Mouse (Mus musculus): ENCODE measurements around the gene Inmt. TPM values are rescaled to one million over a fixed set of nuclear protein-coding genes. Genes with fewer than 3 reads are reported as not detected.

Inmt gene
- polyA plus RNA-seq (2012; ENCODE audit: low replicate concordance): not detected in 2 replicates

GRCm38 (mm10) chr6:55174741-55175181 is at the start of gene Inmt:
Inmt (minus strand) TSS chr6:55175043.

GRCm38 (mm10) chr6:55202913-55203910 is 28.4 kb upstream of the Inmt start, which contains the start of gene Mindy4:
Mindy4 (plus strand) TSS chr6:55203383.

GRCm38 (mm10) chr6:55132794-55133193 is 42.0 kb downstream of the Inmt start, which contains the start of gene Crhr2:
Crhr2 (minus strand) TSS chr6:55133016.

Other genes starting within 250 kb of the Inmt start
- gene Nod1, start 202.4 kb downstream of the Inmt start, polyA plus RNA-seq (2012; ENCODE audit: low replicate concordance): 31.9 and 55.7 TPM in 2 replicates
- gene Ggct, start 182.1 kb downstream of the Inmt start, polyA plus RNA-seq (2012; ENCODE audit: low replicate concordance): 12.4 and 20.6 TPM in 2 replicates
- gene Gars, start 137.0 kb downstream of the Inmt start, polyA plus RNA-seq (2012; ENCODE audit: low replicate concordance): 28.8 and 42.4 TPM in 2 replicates
- gene Crhr2, start 42.0 kb downstream of the Inmt start, polyA plus RNA-seq (2012; ENCODE audit: low replicate concordance): not detected in 2 replicates
- 0.06 TPM in 1 of 2 replicates, not detected in the other for gene Mindy4, start 28.3 kb upstream of the Inmt start, polyA plus RNA-seq (2012; ENCODE audit: low replicate concordance)
- gene Aqp1, start 161.4 kb upstream of the Inmt start, polyA plus RNA-seq (2012; ENCODE audit: low replicate concordance): 1.2 and 83.7 TPM in 2 replicates
- gene Ghrhr, start 201.3 kb upstream of the Inmt start, polyA plus RNA-seq (2012; ENCODE audit: low replicate concordance): not detected in 2 replicates